Mouse (Mus musculus): Measurements from ENCODE around the gene Dennd2d. TPM values are rescaled to one million over a fixed set of nuclear protein-coding genes. Genes with fewer than 3 reads are reported as not detected.

The Dennd2d gene
- total and polyA plus RNA-seq, 3 experiments = 4.5 to 8.0 TPM; not detected in 1

DNA sequence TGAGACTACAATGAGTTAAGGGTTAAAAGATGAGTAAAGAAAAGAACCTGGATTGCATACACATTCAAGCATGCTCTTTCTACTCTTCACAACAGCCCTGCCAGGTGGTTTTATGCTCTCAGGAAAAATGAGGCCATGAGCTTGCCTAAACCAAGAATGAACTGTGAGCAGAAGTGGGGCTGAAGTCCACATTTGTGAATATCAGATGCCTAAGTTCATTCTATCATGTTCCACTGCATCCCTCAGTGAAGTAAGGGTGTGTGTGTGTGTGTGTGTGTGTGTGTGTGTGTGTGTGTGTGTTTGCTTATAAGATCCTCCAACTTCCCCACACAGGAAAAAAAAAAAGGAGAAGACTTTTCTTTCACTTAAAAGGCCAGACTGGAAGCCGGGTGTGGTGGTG, 5.3 kb upstream of the Dennd2d start:
- DNase-seq (ENCODE audit: low read depth, low spot score) = no peak
- no peak for TF ChIP-seq RCOR1 (IDR thresholded peaks at IDR 0.05; ENCODE audit: low read depth, low read length)
- no peak for TF ChIP-seq TAL1 (IDR thresholded peaks at IDR 0.05; ENCODE audit: low read length)
- no peak for TF ChIP-seq RAD21 (IDR thresholded peaks at IDR 0.05; ENCODE audit: low read depth, low read length)
- no peak for TF ChIP-seq KAT2A (conservative IDR thresholded peaks at IDR 0.05; ENCODE audit: low read depth, low read length)
- no peak for TF ChIP-seq SMC3 (IDR thresholded peaks at IDR 0.05; ENCODE audit: low read depth, low read length)
- no peak for TF ChIP-seq ZNF384 (IDR thresholded peaks at IDR 0.05; ENCODE audit: low read depth, low read length)
- TF ChIP-seq CTCF (IDR thresholded peaks at IDR 0.05 in 2 of 3, conservative IDR thresholded peaks at IDR 0.05 in 1 of 3; ENCODE audit: control insufficient read depth in 1 of 3, insufficient read depth in 1 of 3, low read depth in 2 of 3, low read length in 3 of 3, poor library complexity in 1 of 3, severe bottlenecking in 1 of 3) = no peak
- no peak for TF ChIP-seq UBTF (IDR thresholded peaks at IDR 0.05; ENCODE audit: borderline replicate concordance, insufficient read depth, low read depth, low read length)
- no peak for TF ChIP-seq NELFE (IDR thresholded peaks at IDR 0.05; ENCODE audit: low read depth, low read length)
- no peak for TF ChIP-seq NRF1 (IDR thresholded peaks at IDR 0.05; ENCODE audit: insufficient read depth, low read depth, low read length, poor library complexity, severe bottlenecking)
- no peak for TF ChIP-seq CHD1 (IDR thresholded peaks at IDR 0.05; ENCODE audit: low read depth, low read length)
- TF ChIP-seq GABPA (IDR thresholded peaks at IDR 0.05; ENCODE audit: low read depth, low read length) = no peak
- no peak for TF ChIP-seq BHLHE40 (IDR thresholded peaks at IDR 0.05; ENCODE audit: borderline replicate concordance, low read depth, low read length)
- no peak for TF ChIP-seq JUND (IDR thresholded peaks at IDR 0.05; ENCODE audit: low read depth, low read length)
- TF ChIP-seq EP300 (IDR thresholded peaks at IDR 0.05; ENCODE audit: low read depth in 1 of 2, low read length in 2 of 2) = no peak
- no peak for TF ChIP-seq SIN3A (IDR thresholded peaks at IDR 0.05; ENCODE audit: low read length)
- no peak for TF ChIP-seq TBP (IDR thresholded peaks at IDR 0.05; ENCODE audit: low read depth, low read length)
- Histone ChIP-seq H3K9ac (ENCODE audit: control insufficient read depth, low read depth, low read length, poor library complexity, severe bottlenecking) (no peak overlapping the region), H3K4me1 (ENCODE audit: control insufficient read depth in 1 of 2, insufficient read depth in 2 of 2, low read length in 2 of 2) (peaks cover 3 to 4% of the 10 kb centered on the region in 2 experiments; a peak in 2 of 4 replicates), H3K27me3 (ENCODE audit: control insufficient read depth in 1 of 2, insufficient read depth in 2 of 2, low read length in 2 of 2) (no peaks in the 10 kb centered on the region; a peak in 1 of 4 replicates), H3K4me3 (ENCODE audit: control insufficient read depth in 1 of 2, insufficient read depth in 1 of 2, low read depth in 2 of 2, low read length in 2 of 2) (no peak overlapping the region), H3K79me2 (ENCODE audit: control insufficient read depth, insufficient read depth, low read length, poor library complexity) (no peaks in the 10 kb centered on the region), H3K36me3 (ENCODE audit: control insufficient read depth in 1 of 2, insufficient read depth in 2 of 2, low read length in 2 of 2) (peaks cover 0 to 7% of the 10 kb centered on the region in 2 experiments; a peak in 2 of 4 replicates), H3K27ac (ENCODE audit: control insufficient read depth, low read depth, low read length) (no peak overlapping the region), H3K9me3 (replicated peaks; ENCODE audit: insufficient read depth, low read length) (no peaks in the 10 kb centered on the region)

DNA sequence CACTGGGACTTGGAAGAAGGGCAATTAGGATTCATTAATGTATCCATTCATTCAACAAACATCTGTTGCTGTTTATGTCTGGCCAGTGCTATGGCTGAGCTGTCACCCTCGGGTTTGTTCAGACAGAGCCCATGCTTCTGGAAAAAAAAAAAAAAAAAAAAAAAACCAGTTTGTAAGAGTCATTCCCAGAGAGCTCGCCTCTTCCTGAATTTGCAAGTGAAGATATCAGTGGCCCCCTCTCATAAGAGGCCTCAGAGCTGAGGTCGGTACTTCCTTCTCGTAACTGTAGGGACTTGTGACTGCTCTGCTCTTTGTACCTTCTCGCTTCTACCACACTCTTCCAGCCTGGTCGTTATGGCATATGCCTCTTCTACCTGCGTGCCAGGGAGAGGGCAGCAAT, 1.1 kb downstream of the Dennd2d start:
- H3K9me3 ChIP-seq (replicated peaks; ENCODE audit: insufficient read depth, low read length) = no peaks in the 10 kb centered on the region
- peak overlapping the region; percentile 86 for H3K9ac ChIP-seq (ENCODE audit: control insufficient read depth, low read depth, low read length, poor library complexity, severe bottlenecking)
- peaks cover 8 to 14% of the 10 kb centered on the region in 2 experiments for H3K4me1 ChIP-seq (ENCODE audit: control insufficient read depth in 1 of 2, insufficient read depth in 2 of 2, low read length in 2 of 2)
- peak; percentile 68 for DNase-seq (ENCODE audit: low read depth, low spot score)
- TF ChIP-seq RAD21 (IDR thresholded peaks at IDR 0.05; ENCODE audit: low read depth, low read length) (no peak), ZNF384 (IDR thresholded peaks at IDR 0.05; ENCODE audit: low read depth, low read length) (peak; percentile 89), SIN3A (IDR thresholded peaks at IDR 0.05; ENCODE audit: low read length) (no peak; the same call in 1 of the 2 replicates), ETS1 (IDR thresholded peaks at IDR 0.05; ENCODE audit: low read depth, low read length) (0 out of 2 replicates have a peak, but pooled peaks have one; percentile 13), ELF1 (IDR thresholded peaks at IDR 0.05; ENCODE audit: low read depth, low read length) (peak; percentile 53; the same call in 1 of the 2 replicates), MYC (IDR thresholded peaks at IDR 0.05; ENCODE audit: low read depth, low read length) (no peak), HCFC1 (IDR thresholded peaks at IDR 0.05; ENCODE audit: low read depth, low read length) (no peak), MAZ (IDR thresholded peaks at IDR 0.05; ENCODE audit: low read depth, low read length) (no peak), EP300 (IDR thresholded peaks at IDR 0.05; ENCODE audit: low read depth in 1 of 2, low read length in 2 of 2) (0 out of 4 replicates have a peak, but pooled peaks of 1 of the 2 experiments have one; percentile 16), MAFK (IDR thresholded peaks at IDR 0.05; ENCODE audit: borderline replicate concordance, low read depth, low read length) (no peak), TBP (IDR thresholded peaks at IDR 0.05; ENCODE audit: low read depth, low read length) (no peak)
- H3K27me3 ChIP-seq (ENCODE audit: control insufficient read depth in 1 of 2, insufficient read depth in 2 of 2, low read length in 2 of 2) = no peaks in the 10 kb centered on the region
- no peaks in the 10 kb centered on the region; the same call in 1 of the 2 replicates for H3K79me2 ChIP-seq (ENCODE audit: control insufficient read depth, insufficient read depth, low read length, poor library complexity)
- peak overlapping the region; percentile 89 to 99 for H3K4me3 ChIP-seq (ENCODE audit: control insufficient read depth in 1 of 2, insufficient read depth in 1 of 2, low read depth in 2 of 2, low read length in 2 of 2)
- peaks cover 0 to 10% of the 10 kb centered on the region in 2 experiments; a peak in 2 of 4 replicates for H3K36me3 ChIP-seq (ENCODE audit: control insufficient read depth in 1 of 2, insufficient read depth in 2 of 2, low read length in 2 of 2)
- peak overlapping the region; percentile 37 for H3K27ac ChIP-seq (ENCODE audit: control insufficient read depth, low read depth, low read length)
